Mouse (Mus musculus) neural tube, embryonic 13.5 days (tissue): ENCODE measurements around the gene Aanat. TPM values are rescaled to one million over a fixed set of nuclear protein-coding genes. Genes with fewer than 3 reads are reported as not detected.

ENCODE experiments used
- ATAC-seq: fragments of 200-750 bp; cut with Nextera tagmentation; 2 replicates; pipeline ENCODE4 v1.8.0; 2017; ENCODE audit warnings: low read depth, mild to moderate bottlenecking, moderate TSS enrichment, moderate library complexity
- H3K27ac ChIP-seq: fragments of 300-500 bp; sonication (generic); replicated peaks from 2 replicates; pipeline ENCODE4 v1.5.1; 2015; ENCODE audit warnings: moderate library complexity, mild to moderate bottlenecking, inconsistent platforms
- H3K27me3 ChIP-seq: fragments of 300-500 bp; sonication (generic); 2 replicates; pipeline ENCODE4 v1.6.1; 2015; ENCODE audit warnings: mild to moderate bottlenecking, inconsistent platforms
- H3K36me3 ChIP-seq: fragments of 300-500 bp; sonication (generic); 2 replicates; pipeline ENCODE4 v1.6.1; 2015; ENCODE audit warnings: mild to moderate bottlenecking, inconsistent platforms
- H3K4me1 ChIP-seq: fragments of 300-500 bp; sonication (generic); replicated peaks from 2 replicates; pipeline ENCODE4 v1.6.1; 2015; ENCODE audit warnings: inconsistent platforms
- H3K4me2 ChIP-seq: fragments of 300-500 bp; sonication (generic); 2 replicates; pipeline ENCODE4 v1.6.1; 2015; ENCODE audit warnings: inconsistent platforms, mild to moderate bottlenecking, moderate library complexity
- H3K4me3 ChIP-seq: fragments of 300-500 bp; sonication (generic); 2 replicates; pipeline ENCODE4 v1.5.1; 2015; ENCODE audit warnings: mild to moderate bottlenecking, inconsistent platforms
- H3K9ac ChIP-seq: fragments of 300-500 bp; sonication (generic); 2 replicates; pipeline ENCODE4 v1.6.1; 2015; ENCODE audit warnings: moderate library complexity, mild to moderate bottlenecking, inconsistent platforms
- H3K9me3 ChIP-seq: fragments of 300-500 bp; sonication (generic); 2 replicates; pipeline ENCODE4 v1.6.1; 2016; ENCODE audit warnings: inconsistent platforms
- WGBS: fragments of 180-500 bp; shearing (Covaris S2); methylation state at CpG from one replicate; pipeline ENCODE4 v1.1.7; 2015; 5-methylcytosine and 5-hydroxymethylcytosine counted together
- polyA plus RNA-seq: library from polyadenylated mRNA; unstranded; fragments of >200 nt; fragmentation: Nextera tagmentation; extraction: Ambion mirVana; gene quantifications from 2 replicates; pipeline ENCODE4 v1.2.1, GENCODE M21; 2015

Aanat gene
- polyA plus RNA-seq, 1 experiment from 2014 or later: 0.18 TPM

DNA sequence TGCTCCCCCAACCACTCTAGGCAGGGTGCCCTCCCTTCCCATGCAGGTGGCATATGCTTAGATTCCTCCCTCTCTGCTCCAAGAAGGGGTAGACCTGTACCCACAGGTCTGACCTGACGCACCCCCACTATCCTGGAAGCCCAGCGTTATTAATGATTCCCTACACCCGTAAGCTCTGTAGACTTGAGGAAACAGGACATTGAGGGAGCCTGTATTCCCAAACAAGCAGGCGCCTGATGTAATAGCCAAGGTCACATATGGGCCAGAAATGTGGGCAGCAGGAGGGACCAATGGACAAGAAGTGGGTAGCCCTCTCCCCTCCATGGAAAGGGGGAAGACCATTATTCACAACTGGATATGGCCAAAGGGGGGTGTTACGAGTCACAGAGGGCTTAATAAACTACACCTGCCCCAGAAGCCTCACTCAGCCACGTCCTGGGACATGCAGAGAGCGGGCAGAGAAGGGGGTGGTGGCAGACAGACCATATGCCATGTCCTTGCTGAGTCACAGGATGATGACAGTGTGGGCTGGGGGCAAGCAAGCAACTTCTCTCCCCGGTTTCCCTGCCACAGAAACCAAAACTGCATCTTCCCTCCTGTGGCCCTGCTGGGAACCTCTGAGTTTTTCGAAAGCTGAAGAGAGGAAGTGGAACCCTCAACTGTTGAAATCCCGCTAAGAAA lies 30.3 kb downstream of the Aanat start:
- Histone ChIP-seq H3K4me1 (peaks cover 41% of the 10 kb centered on the region), H3K9me3 (no peaks in the 10 kb centered on the region)

DNA sequence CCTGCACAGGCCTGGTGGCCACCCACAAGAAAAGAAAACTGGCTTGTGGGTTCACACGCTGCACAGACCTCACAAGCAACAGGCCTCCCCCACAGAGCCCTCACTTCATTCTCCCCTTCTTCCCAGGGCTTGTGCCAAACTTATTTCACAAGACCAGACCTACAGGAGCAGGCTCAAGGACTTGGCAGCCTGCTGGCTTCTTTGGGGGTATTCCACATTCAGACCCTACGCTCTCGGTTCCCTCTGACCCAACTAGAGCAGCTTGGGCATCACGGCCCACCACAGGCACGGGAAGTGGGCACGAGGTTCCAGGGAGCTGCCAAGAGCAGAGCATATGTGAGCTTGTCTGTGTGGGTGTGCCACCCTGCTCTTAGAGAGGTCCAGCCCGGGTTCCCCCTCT lies 31.4 kb downstream of the Aanat start:
- WGBS: 93% methylated on average over 7 of the region's 7 CpGs
- Histone ChIP-seq H3K4me1 (peaks cover 44% of the 10 kb centered on the region), H3K9ac (no peak overlapping the region), H3K4me2 (no peak overlapping the region), H3K27ac (no peak overlapping the region), H3K27me3 (0 out of 2 replicates have a peak, but pooled peaks cover 2% of the 10 kb centered on the region), H3K36me3 (no peaks in the 10 kb centered on the region), H3K4me3 (no peak overlapping the region), H3K9me3 (no peaks in the 10 kb centered on the region)
- no peak for ATAC-seq

More for the DNA sequence above, 30.3 kb downstream of the Aanat start:
- Histone ChIP-seq H3K4me2 (no peak overlapping the region), H3K9ac (no peak overlapping the region), H3K4me3 (no peak overlapping the region), H3K27ac (no peak overlapping the region), H3K27me3 (no peaks in the 10 kb centered on the region), H3K36me3 (no peaks in the 10 kb centered on the region)
- WGBS: 75% methylated on average over 10 of the region's 10 CpGs
- ATAC-seq: no peak

DNA sequence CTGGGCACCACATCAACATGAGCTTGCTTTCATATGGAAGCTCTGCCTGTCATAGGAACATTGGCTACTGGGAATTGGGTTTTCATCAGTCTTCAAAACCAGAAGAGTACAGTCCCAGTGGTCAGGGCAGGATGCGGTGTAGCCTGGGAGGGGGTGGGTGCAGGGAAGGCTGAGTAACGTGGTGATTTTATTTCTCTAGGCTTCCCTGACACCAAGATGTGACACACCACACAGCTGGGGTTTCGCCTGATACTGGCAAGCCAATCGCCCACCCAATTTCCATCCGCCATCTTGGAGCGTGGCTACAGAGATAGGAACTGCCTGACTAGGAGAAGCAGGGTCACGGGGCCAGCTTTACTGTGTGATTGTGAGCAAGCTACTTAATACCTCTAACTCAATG lies 32.4 kb downstream of the Aanat start:
- 83% methylated on average over 7 of the region's 7 CpGs for WGBS
- peaks cover 12% of the 10 kb centered on the region for H3K27me3 ChIP-seq
- H3K4me2 ChIP-seq: no peak overlapping the region
- no peak for ATAC-seq
- H3K9ac ChIP-seq: no peak overlapping the region
- no peak overlapping the region for H3K4me3 ChIP-seq
- H3K27ac ChIP-seq: peak overlapping the region; percentile 53; the same call in 1 of the 2 replicates
- no peaks in the 10 kb centered on the region for H3K9me3 ChIP-seq
- no peaks in the 10 kb centered on the region for H3K36me3 ChIP-seq
- H3K4me1 ChIP-seq: peaks cover 49% of the 10 kb centered on the region

DNA sequence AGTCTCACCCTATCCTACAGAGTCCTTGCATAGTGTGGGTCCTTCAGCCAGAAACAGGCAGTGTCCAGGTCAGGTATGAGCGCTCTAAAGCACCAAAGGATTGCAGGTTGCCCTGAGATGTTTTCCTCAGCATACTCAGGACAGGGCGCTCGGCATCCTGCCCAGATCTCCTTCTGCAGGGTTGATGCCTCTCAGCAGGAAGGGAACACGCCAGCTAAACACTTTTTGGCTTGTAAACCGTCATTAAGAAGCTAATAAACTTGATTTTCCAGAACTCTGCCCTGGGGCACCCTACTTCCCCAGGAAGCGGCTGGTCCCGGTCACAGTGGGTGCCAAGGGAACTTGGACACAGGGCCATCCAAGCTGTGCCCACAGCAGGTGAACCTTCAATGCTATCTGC lies 32.9 kb downstream of the Aanat start:
- Histone ChIP-seq H3K27ac (peak overlapping the region; percentile 53), H3K27me3 (peaks cover 17% of the 10 kb centered on the region), H3K4me1 (peaks cover 54% of the 10 kb centered on the region), H3K9ac (no peak overlapping the region), H3K36me3 (no peaks in the 10 kb centered on the region), H3K4me3 (no peak overlapping the region), H3K4me2 (peak overlapping the region; percentile 25; the same call in 1 of the 2 replicates), H3K9me3 (no peaks in the 10 kb centered on the region)
- no peak for ATAC-seq
- WGBS: 65% methylated on average over 7 of the region's 7 CpGs

DNA sequence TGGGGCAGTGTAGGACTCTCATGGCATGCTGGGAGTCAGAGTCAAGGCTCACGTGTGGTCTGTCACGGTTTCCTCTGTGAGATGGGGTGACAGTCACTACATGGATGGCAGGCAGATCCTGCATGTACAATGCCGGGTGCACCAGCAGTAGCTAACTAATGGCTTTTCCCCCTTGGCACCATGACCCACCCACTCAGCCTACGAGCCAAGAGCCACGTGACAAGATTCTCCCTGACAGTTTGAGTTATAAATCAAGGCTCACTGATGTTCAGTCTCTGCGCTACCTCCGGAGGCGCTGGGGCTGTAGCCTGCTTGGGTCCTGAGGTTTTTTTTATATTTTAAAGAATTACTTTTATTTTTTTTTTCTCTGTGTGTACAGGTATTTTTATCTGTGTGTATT lies 33.3 kb downstream of the Aanat start:
- Histone ChIP-seq H3K4me1 (peaks cover 58% of the 10 kb centered on the region), H3K4me2 (peak overlapping the region; percentile 25; the same call in 1 of the 2 replicates), H3K27ac (peak overlapping the region; percentile 76), H3K36me3 (no peaks in the 10 kb centered on the region), H3K9ac (no peak overlapping the region), H3K4me3 (no peak overlapping the region), H3K9me3 (no peaks in the 10 kb centered on the region), H3K27me3 (peaks cover 21% of the 10 kb centered on the region)
- no peak for ATAC-seq
- WGBS: 27% methylated on average over 8 of the region's 8 CpGs

DNA sequence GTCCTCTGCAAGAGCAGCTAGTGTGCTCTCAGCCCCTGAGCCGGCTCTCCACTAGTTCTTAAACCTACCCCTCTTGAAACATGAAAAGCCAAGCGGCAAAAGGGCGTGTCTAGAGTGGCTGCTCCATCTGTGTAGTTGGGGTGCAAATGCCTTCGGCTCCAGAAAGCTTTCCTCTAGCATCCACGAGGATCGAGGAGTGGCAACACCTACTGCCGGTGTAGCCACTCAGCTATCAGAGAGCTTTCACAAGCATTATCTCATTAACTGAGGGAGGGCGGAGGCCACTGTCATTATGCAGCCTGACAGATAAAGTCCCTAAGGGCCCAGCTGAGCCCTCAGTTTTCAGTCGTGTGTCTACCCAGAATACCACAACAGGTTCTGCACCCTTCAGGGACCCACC lies 33.8 kb downstream of the Aanat start:
- WGBS: 35% methylated on average over 9 of the region's 9 CpGs
- peaks cover 26% of the 10 kb centered on the region for H3K27me3 ChIP-seq
- no peak for ATAC-seq
- H3K9me3 ChIP-seq: no peaks in the 10 kb centered on the region
- peak overlapping the region; percentile 25 for H3K4me2 ChIP-seq
- peaks cover 59% of the 10 kb centered on the region for H3K4me1 ChIP-seq
- no peak overlapping the region for H3K4me3 ChIP-seq
- peak overlapping the region; percentile 76 for H3K27ac ChIP-seq
- no peaks in the 10 kb centered on the region for H3K36me3 ChIP-seq
- 0 out of 2 replicates have a peak overlapping the region, but pooled peaks have one; percentile 22 for H3K9ac ChIP-seq

DNA sequence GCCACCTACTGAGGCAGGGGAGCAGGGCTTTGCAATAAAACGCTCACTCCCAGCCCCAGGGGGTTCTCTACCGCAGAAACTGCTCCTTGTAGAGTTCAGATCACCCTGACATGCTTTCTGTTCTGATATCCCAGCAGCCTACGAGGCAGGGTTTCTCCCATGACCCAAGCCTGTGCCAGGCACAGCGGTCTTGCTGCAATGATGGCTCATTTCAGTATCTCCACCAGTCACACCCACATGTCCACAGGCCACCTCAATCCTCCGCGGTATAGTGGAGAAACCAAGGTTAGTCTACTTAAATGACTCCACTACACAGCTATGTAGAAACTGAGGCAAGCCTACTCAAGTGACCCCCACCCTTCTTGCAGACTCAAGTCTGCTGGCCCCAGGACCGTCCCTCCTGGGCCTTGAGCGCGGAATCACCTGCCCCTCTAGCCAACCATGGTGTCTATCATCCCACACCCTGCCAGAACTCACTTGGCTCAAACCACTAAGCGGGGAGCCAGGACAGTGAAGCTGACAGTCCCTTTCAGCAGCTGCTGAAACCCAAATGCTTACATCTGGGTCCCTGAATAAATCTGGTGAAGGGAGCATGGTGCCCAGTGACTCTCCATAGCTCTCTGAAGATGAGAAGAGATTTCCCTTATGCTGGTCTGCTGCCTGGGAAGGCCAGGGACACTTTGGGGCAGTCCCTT lies 34.5 kb downstream of the Aanat start:
- H3K27ac ChIP-seq: peak overlapping the region; percentile 76
- H3K4me3 ChIP-seq: no peak overlapping the region
- no peaks in the 10 kb centered on the region for H3K36me3 ChIP-seq
- no peaks in the 10 kb centered on the region for H3K9me3 ChIP-seq
- peaks cover 58% of the 10 kb centered on the region for H3K4me1 ChIP-seq
- H3K9ac ChIP-seq: 0 out of 2 replicates have a peak overlapping the region, but pooled peaks have one; percentile 22
- peak overlapping the region; percentile 25 for H3K4me2 ChIP-seq
- peaks cover 29% of the 10 kb centered on the region for H3K27me3 ChIP-seq
- no peak for ATAC-seq
- WGBS: 70% methylated on average over 10 of the region's 10 CpGs

DNA sequence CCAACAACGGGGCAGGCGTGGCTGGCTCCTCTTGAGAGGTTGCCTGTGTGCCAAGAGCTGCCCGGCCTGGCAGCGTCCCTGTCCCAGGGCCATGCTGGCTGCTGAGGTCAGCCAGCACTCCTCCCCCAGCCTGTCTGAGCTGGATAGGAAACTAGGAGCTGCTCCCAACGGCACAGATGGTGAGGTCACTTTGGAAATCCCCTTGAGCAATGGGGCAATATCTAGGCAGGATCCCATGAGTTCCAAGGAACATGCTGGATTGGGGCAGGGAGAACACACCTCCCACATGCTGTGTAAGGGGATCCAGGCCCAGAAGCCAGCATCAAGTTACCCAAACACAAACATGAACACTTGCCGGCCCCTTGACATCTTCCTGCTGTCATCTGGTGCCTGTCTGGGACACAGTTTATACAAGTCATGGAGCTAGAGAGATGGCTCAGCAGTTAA lies 35.0 kb downstream of the Aanat start:
- H3K27ac ChIP-seq: peak overlapping the region; percentile 76
- WGBS: 49% methylated on average over 6 of the region's 6 CpGs
- H3K9ac ChIP-seq: no peak overlapping the region
- no peak overlapping the region for H3K4me3 ChIP-seq
- ATAC-seq: no peak; the same call in 1 of the 2 replicates
- H3K9me3 ChIP-seq: no peaks in the 10 kb centered on the region
- peaks cover 29% of the 10 kb centered on the region for H3K27me3 ChIP-seq
- H3K4me2 ChIP-seq: peak overlapping the region; percentile 64; the same call in 1 of the 2 replicates
- H3K4me1 ChIP-seq: peaks cover 53% of the 10 kb centered on the region
- no peaks in the 10 kb centered on the region for H3K36me3 ChIP-seq

DNA sequence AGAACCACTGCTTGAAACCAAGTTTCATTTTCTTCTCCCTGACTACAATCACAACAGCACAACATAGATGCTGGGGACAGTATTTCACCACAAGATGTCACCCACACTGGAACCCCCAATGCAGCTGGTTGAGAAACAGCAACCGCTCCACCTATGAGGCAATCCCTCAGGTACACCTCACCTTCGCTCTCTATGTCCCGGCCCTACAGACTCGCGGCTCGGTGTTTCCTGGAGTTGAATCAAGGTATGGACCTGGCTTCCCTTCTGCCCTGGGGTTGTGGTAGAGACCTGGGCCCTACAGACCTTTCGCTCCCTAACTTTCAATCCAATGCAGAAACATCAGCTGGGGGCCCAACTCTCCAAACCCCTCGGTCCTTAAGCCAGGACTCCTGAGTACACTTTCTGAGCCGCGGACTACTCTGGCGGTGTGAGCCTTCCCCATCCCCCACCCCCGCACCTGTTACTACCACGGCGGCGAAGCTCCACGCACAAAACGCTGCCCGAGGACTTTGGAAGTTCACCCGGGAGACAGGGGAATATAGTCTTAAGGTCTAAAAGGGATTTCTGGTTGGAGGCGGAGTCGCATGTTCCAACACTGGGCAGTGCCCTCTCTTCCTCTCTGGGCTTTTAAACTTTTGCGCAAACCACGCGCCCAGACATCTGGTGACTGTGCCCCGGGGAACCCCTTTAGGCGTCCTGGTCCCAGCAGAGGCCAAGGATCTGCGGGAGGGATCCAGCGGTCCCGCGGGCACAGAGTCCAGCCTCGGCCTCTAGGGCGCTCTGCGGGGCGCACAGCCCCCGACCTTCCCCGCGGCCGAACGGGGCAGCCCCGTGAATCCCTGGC lies 37.3 kb downstream of the Aanat start:
- Histone ChIP-seq H3K9ac (peak overlapping the region; percentile 68), H3K27me3 (peaks cover 29% of the 10 kb centered on the region), H3K27ac (no peak overlapping the region), H3K4me1 (peaks cover 49% of the 10 kb centered on the region), H3K4me3 (peak overlapping the region; percentile 49), H3K9me3 (no peaks in the 10 kb centered on the region), H3K4me2 (peak overlapping the region; percentile 64), H3K36me3 (no peaks in the 10 kb centered on the region)
- 5% methylated on average over 40 of the region's 40 CpGs for WGBS
- no peak for ATAC-seq

DNA sequence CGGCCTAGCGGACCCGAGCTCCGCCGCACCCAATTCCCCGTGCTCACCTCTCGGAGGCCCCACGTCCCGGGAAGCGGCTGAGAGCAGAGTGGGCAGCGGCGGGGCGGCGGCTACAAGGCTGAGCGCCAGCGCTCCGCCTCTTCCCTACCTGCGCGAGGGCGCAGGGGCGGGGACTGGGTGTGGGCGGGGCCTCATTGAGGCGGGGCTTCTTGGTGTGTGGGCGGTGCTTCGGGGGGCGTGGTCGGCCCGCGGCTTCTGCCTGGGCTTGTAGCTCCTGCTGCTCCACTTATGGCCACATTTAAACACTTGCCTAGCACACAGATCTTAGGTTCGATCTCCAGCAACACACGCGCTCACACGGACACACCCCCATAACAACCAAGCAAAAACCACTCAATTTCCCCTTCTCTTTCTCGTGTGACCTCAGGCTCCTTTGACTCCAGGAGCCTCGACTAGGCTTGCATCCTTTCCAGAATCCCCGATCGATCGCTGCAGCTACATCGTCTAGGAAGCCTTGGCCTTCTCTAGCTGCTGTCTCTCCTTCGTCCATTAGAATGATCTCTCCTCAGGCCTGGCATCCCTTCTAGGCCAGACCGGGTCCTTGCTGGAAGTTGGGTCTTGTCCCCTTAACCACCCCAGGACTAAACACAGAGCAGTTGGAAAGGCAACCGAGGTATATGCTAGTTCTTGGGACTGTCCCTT lies 38.0 kb downstream of the Aanat start:
- Histone ChIP-seq H3K4me1 (peaks cover 41% of the 10 kb centered on the region), H3K27me3 (peaks cover 29% of the 10 kb centered on the region), H3K4me2 (peak overlapping the region; percentile 64), H3K4me3 (peak overlapping the region; percentile 49), H3K9me3 (no peaks in the 10 kb centered on the region), H3K36me3 (no peaks in the 10 kb centered on the region), H3K27ac (no peak overlapping the region), H3K9ac (peak overlapping the region; percentile 68)
- ATAC-seq: peak; percentile 15; the same call in 1 of the 2 replicates
- 12% methylated on average over 42 of the region's 42 CpGs for WGBS
